Mouse (Mus musculus) forebrain, embryonic 11.5 days (tissue): ENCODE measurements around the gene Ctsk. TPM values are rescaled to one million over a fixed set of nuclear protein-coding genes. Genes with fewer than 3 reads are reported as not detected.

ENCODE experiments used
- ATAC-seq: fragments of 200-750 bp; cut with Nextera tagmentation; replicated peaks from 2 replicates; pipeline ENCODE4 v1.8.0; 2017; ENCODE audit warnings: moderate TSS enrichment; ENCODE audit not compliant: low FRiP score
- DNase-seq: peaks from one replicate; pipeline ENCODE4 v3.0.0-alpha.2; 2017; ENCODE audit warnings: low spot score
- H3K27ac ChIP-seq: fragments of 300-500 bp; sonication (generic); 2 replicates; pipeline ENCODE4 v1.5.1; 2014; ENCODE audit warnings: low read depth, low read length
- H3K27me3 ChIP-seq: fragments of 300-500 bp; sonication (generic); 2 replicates; pipeline ENCODE4 v1.6.1; 2014; ENCODE audit warnings: mild to moderate bottlenecking, low read length, mixed read lengths; ENCODE audit not compliant: control insufficient read depth, insufficient read depth
- H3K36me3 ChIP-seq: fragments of 300-500 bp; sonication (generic); 2 replicates; pipeline ENCODE4 v1.6.1; 2014; ENCODE audit warnings: mild to moderate bottlenecking, low read length, moderate library complexity, mixed read lengths; ENCODE audit not compliant: control insufficient read depth, insufficient read depth
- H3K4me1 ChIP-seq: fragments of 300-500 bp; sonication (generic); replicated peaks from 2 replicates; pipeline ENCODE4 v1.6.1; 2014; ENCODE audit warnings: low read length, mixed read lengths; ENCODE audit not compliant: control insufficient read depth, insufficient read depth
- H3K4me2 ChIP-seq: fragments of 300-500 bp; sonication (generic); 2 replicates; pipeline ENCODE4 v1.6.1; 2014; ENCODE audit warnings: low read depth, mild to moderate bottlenecking, low read length, moderate library complexity, mixed read lengths; ENCODE audit not compliant: severe bottlenecking
- H3K4me3 ChIP-seq: fragments of 300-500 bp; sonication (generic); 2 replicates; pipeline ENCODE4 v1.5.1; 2014; ENCODE audit warnings: low read depth, low read length
- H3K9ac ChIP-seq: fragments of 300-500 bp; sonication (generic); 2 replicates; pipeline ENCODE4 v1.6.1; 2014; ENCODE audit warnings: low read length
- H3K9me3 ChIP-seq: fragments of 300-500 bp; sonication (generic); 2 replicates; pipeline ENCODE4 v1.6.1; 2016; ENCODE audit warnings: low read length, mixed read lengths; ENCODE audit not compliant: control insufficient read depth
- WGBS: fragments of 180-500 bp; shearing (Covaris S2); extraction: QIAGEN DNeasy Blood & Tissue Kit; methylation state at CpG from one replicate; pipeline ENCODE4 v1.1.7; 2014; 5-methylcytosine and 5-hydroxymethylcytosine counted together
- polyA plus RNA-seq: library from polyadenylated mRNA; unstranded; fragments of >200 nt; fragmentation: Nextera tagmentation; extraction: Ambion mirVana; gene quantifications from 2 replicates; pipeline ENCODE4 v1.2.1, GENCODE M21; 2014

The Ctsk gene
- polyA plus RNA-seq, 1 experiment from 2014 or later, result 5.0 TPM

DNA sequence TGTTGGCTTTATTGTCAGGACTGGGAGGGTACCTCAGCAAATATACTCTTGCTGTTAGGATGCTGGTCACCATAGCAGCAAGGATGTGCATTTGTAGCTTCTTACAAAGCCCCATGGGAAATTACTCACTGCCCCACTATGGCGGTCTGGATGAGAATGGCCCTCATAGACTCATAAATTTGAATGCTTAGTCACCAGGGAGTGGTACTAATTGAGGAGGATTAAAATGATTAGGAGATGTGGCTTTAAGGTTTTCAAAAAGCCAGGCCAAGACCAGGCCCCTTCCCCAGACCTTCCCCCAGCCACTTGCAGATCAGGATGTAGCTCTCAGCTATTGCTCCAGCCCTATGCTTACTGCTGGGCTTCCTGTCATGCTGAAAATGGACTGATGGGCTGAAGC lies 51.1 kb downstream of the Ctsk start:
- no peaks in the 10 kb centered on the region for H3K9me3 ChIP-seq
- no peak overlapping the region for H3K4me3 ChIP-seq
- H3K27me3 ChIP-seq, result no peaks in the 10 kb centered on the region
- H3K4me2 ChIP-seq, result no peak overlapping the region
- no peaks in the 10 kb centered on the region for H3K36me3 ChIP-seq
- H3K27ac ChIP-seq, result no peak overlapping the region
- no peak for DNase-seq
- WGBS, result 79% methylated on average over 1 of the region's 1 CpGs
- ATAC-seq, result no peak
- H3K9ac ChIP-seq, result no peak overlapping the region
- H3K4me1 ChIP-seq, result no peaks in the 10 kb centered on the region

DNA sequence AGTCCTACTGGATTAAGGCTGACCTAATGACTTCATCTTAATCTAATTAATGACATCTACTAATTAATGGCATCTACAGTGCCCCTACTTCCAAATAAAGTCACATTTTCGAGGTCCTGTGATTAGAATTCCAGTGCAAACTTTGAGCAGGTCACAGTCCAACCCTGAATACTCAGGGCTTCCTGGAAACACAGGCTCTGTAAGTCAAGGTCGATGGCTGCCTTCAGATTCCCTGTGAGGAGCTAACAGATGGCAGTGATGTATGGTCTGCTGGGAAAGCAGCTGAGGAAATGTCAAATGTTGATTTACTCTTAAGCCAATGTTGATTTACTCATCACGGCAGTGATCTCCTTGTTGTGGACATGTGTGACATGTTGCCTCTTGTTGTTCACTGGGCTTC lies 54.9 kb downstream of the Ctsk start:
- no peak for ATAC-seq
- no peak for DNase-seq
- H3K27ac ChIP-seq, result no peak overlapping the region
- H3K4me1 ChIP-seq, result no peaks in the 10 kb centered on the region
- H3K9me3 ChIP-seq, result no peaks in the 10 kb centered on the region
- no peak overlapping the region for H3K4me3 ChIP-seq
- no peaks in the 10 kb centered on the region for H3K27me3 ChIP-seq
- H3K36me3 ChIP-seq, result no peaks in the 10 kb centered on the region
- no peak overlapping the region for H3K4me2 ChIP-seq
- 72% methylated on average over 3 of the region's 3 CpGs for WGBS
- H3K9ac ChIP-seq, result no peak overlapping the region

Other genes starting within 250 kb of the Ctsk start
- 0.39 and 0.72 TPM in 2 replicates for gene Bnipl, start 248.1 kb upstream of the Ctsk start, polyA plus RNA-seq
- gene Mindy1, start 217.9 kb upstream of the Ctsk start, polyA plus RNA-seq, result 34.2 and 35.4 TPM in 2 replicates
- gene Prune1, start 217.2 kb upstream of the Ctsk start, polyA plus RNA-seq, result 26.4 and 28.5 TPM in 2 replicates
- gene Anxa9, start 192.1 kb upstream of the Ctsk start, polyA plus RNA-seq, result 1.3 and 1.5 TPM in 2 replicates
- 111 and 122 TPM in 2 replicates for gene Cers2, start 184.5 kb upstream of the Ctsk start, polyA plus RNA-seq
- 74.9 and 76.7 TPM in 2 replicates for gene Setdb1, start 142.1 kb upstream of the Ctsk start, polyA plus RNA-seq
- not detected in 2 replicates for gene 4930558C23Rik, start 96.4 kb upstream of the Ctsk start, polyA plus RNA-seq
- gene Arnt, start 64.9 kb upstream of the Ctsk start, polyA plus RNA-seq, result 26.7 and 27.8 TPM in 2 replicates
- 4.9 and 6.9 TPM in 2 replicates for gene Ctss, start 27.5 kb downstream of the Ctsk start, polyA plus RNA-seq
- not detected in 2 replicates for gene Hormad1, start 60.4 kb downstream of the Ctsk start, polyA plus RNA-seq
- 35.1 and 36.1 TPM in 2 replicates for gene Golph3l, start 89.7 kb downstream of the Ctsk start, polyA plus RNA-seq
- 85.1 and 94.3 TPM in 2 replicates for gene Ensa, start 125.7 kb downstream of the Ctsk start, polyA plus RNA-seq
- gene Mcl1, start 159.5 kb downstream of the Ctsk start, polyA plus RNA-seq, result 66.8 and 69.9 TPM in 2 replicates
- 0.64 and 1.6 TPM in 2 replicates for gene Adamtsl4, start 188.7 kb downstream of the Ctsk start, polyA plus RNA-seq
- gene Ecm1, start 240.3 kb downstream of the Ctsk start, polyA plus RNA-seq, result 17.2 and 19.4 TPM in 2 replicates